Mouse (Mus musculus) liver, embryonic 14.5 days (tissue): ENCODE data around the gene Ntn3. TPM values are rescaled to one million over a fixed set of nuclear protein-coding genes. Genes with fewer than 3 reads are reported as not detected.

Experiments
- ATAC-seq: fragments of 200-750 bp; cut with Nextera tagmentation; 2 replicates; pipeline ENCODE4 v1.8.0; 2017; ENCODE audit warnings: moderate number of reproducible peaks, mild to moderate bottlenecking, moderate library complexity; ENCODE audit not compliant: insufficient read depth
- DNase-seq, 3 experiments: peaks; one replicate each; pipeline ENCODE4 v3.0.0-alpha.2; 2012 to 2013; ENCODE audit warnings: low read depth in 3 of 3, low spot score in 3 of 3
- H3K27ac ChIP-seq: fragments of 300-500 bp; sonication (generic); 2 replicates; pipeline ENCODE4 v1.5.1; 2014; ENCODE audit warnings: moderate library complexity, mild to moderate bottlenecking, control low read depth, inconsistent platforms
- H3K27me3 ChIP-seq: fragments of 300-500 bp; sonication (generic); 2 replicates; pipeline ENCODE4 v1.6.1; 2014; ENCODE audit warnings: mild to moderate bottlenecking, low read length, moderate library complexity; ENCODE audit not compliant: control insufficient read depth, insufficient read depth
- H3K36me3 ChIP-seq: fragments of 300-500 bp; sonication (generic); replicated peaks from 2 replicates; pipeline ENCODE4 v1.6.1; 2014; ENCODE audit warnings: low read depth; ENCODE audit not compliant: control insufficient read depth, insufficient read depth
- H3K4me1 ChIP-seq, 2 experiments: fragments of 200-500 bp in 1 of 2; fragments of 300-500 bp in 1 of 2; sonication (generic) in 1 of 2; replicated peaks; 2 replicates each; pipeline ENCODE4 v1.6.1; 2012 to 2014; ENCODE audit warnings: antibody characterized with exemption in 1 of 2, inconsistent platforms in 1 of 2, low read length in 1 of 2; ENCODE audit not compliant: control insufficient read depth in 2 of 2, insufficient read depth in 2 of 2
- H3K4me2 ChIP-seq: fragments of 300-500 bp; sonication (generic); 2 replicates; pipeline ENCODE4 v1.6.1; 2014; ENCODE audit warnings: low read depth, mild to moderate bottlenecking, control low read depth, moderate library complexity
- H3K4me3 ChIP-seq, 2 experiments: fragments of 200-500 bp in 1 of 2; fragments of 300-500 bp in 1 of 2; sonication (generic) in 1 of 2; 2 replicates each; pipeline ENCODE4 v1.5.1; 2012 to 2014; ENCODE audit warnings: low read depth in 2 of 2, low read length in 2 of 2, mild to moderate bottlenecking in 2 of 2, control low read depth in 1 of 2, inconsistent platforms in 1 of 2, moderate library complexity in 1 of 2; ENCODE audit not compliant: insufficient read depth in 1 of 2
- H3K9ac ChIP-seq: fragments of 300-500 bp; sonication (generic); replicated peaks from 2 replicates; pipeline ENCODE4 v1.6.1; 2014; ENCODE audit warnings: mild to moderate bottlenecking, control low read depth, moderate library complexity
- H3K9me3 ChIP-seq: fragments of 300-500 bp; sonication (generic); 2 replicates; pipeline ENCODE4 v1.6.1; 2016; ENCODE audit warnings: low read length, mixed read lengths; ENCODE audit not compliant: control insufficient read depth
- CTCF ChIP-seq: IDR thresholded peaks from 2 replicates; pipeline ENCODE4 v1.5.1; 2016; ENCODE audit warnings: antibody characterized with exemption, low read depth, control low read depth
- EP300 ChIP-seq: IDR thresholded peaks from 2 replicates; pipeline ENCODE4 v1.6.1; 2016; ENCODE audit warnings: antibody characterized with exemption, low read depth
- WGBS: fragments of 180-500 bp; shearing (Covaris S2); extraction: QIAGEN DNeasy Blood & Tissue Kit; methylation state at CpG from one replicate; pipeline ENCODE4 v1.1.7; 2014; ENCODE audit not compliant: insufficient replicate concordance; 5-methylcytosine and 5-hydroxymethylcytosine counted together
- polyA plus RNA-seq, 2 experiments: library from polyadenylated mRNA; depleted of rRNA in 1 of 2; stranded (reverse) in 1 of 2; unstranded in 1 of 2; fragments of >200 nt; fragmentation: Nextera tagmentation in 1 of 2; extraction: Ambion mirVana in 1 of 2; gene quantifications; 2 replicates each; pipeline versions ENCODE4 v1.2.1 to v1.2.3; 2012 to 2014

The Ntn3 gene
- polyA plus RNA-seq, 2 experiments: 0.59 to 0.69 TPM

DNA sequence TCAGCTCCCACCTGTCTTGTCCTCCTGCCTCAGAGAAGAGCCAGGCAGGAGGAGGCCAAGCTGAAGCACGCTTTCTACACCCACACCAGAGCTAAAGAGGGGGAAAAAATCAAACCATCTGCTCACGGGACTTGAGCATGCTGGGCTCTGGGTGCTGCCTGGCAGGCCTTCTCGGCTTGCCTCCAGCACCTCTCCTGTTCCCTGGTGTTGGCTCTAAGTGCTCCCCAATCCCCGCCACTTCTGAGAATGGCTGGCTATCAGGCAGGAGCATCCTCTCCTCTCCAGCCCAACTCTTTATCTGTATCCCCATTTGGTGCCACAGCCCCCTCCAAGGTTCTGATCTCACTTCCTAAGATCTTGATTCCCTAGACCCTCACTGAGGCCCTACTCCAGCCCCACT is 10.1 kb downstream of the Ntn3 start:
- Histone ChIP-seq H3K4me3 (no peak overlapping the region), H3K36me3 (no peaks in the 10 kb centered on the region; the same call in 1 of the 2 replicates), H3K27ac (peak overlapping the region; percentile 36), H3K9ac (peak overlapping the region; percentile 4; the same call in 1 of the 2 replicates), H3K27me3 (no peaks in the 10 kb centered on the region), H3K9me3 (no peaks in the 10 kb centered on the region), H3K4me1 (peaks cover 81 to 87% of the 10 kb centered on the region in 2 experiments), H3K4me2 (peak overlapping the region; percentile 39)
- TF ChIP-seq CTCF (no peak), EP300 (peak; percentile 71)
- WGBS: 15% methylated on average over 4 of the region's 4 CpGs
- DNase-seq (peak; percentile 65 to 71 (median 70)), ATAC-seq (peak; percentile 52; the same call in 1 of the 2 replicates)

DNA sequence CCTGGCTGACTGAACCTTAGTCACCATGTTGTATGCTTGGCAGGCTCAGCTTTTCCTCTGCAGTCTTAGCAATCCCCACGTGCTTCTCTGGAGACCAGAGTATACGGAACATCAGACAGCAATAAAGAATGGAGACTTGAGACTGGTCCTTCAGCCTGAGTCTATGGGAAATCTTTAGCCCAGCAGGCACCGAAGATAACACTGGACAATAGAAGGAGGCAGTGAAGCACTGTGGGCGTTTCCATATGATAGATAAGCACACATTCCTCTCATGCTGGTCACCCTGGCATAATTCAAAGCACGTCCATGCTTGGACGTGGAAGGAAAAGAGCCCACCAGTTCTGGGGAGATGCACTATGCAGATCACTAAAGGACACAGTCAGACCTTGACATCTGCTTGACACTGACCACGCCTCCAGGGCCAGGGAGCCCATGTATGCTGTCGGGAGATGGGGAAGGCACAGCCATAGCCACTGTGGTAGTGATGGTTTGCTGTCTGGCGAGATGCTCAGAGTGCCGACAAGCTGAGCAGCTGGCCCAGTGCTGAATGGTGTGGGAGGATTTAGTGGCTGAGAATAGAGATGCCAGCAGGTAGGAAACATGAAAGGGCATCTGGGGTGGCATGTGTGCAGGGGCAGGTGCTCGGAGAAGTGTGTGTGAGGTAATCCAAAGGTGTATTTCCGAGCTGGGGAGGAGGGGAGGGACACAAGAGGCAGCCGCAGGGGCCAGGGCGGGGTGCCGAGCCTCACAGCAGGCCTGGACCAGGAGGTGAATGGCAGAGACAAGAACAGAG is 12.1 kb downstream of the Ntn3 start:
- Histone ChIP-seq H3K9ac (no peak overlapping the region; the same call in none of the 2 replicates), H3K27ac (peak overlapping the region; percentile 13; the same call in 1 of the 2 replicates), H3K36me3 (no peaks in the 10 kb centered on the region; the same call in 1 of the 2 replicates), H3K4me3 (0 out of 4 replicates have a peak overlapping the region, but pooled peaks of 1 of the 2 experiments have one; percentile 5), H3K9me3 (no peaks in the 10 kb centered on the region), H3K27me3 (no peaks in the 10 kb centered on the region), H3K4me1 (peaks cover 75 to 87% of the 10 kb centered on the region in 2 experiments), H3K4me2 (peak overlapping the region; percentile 29; the same call in 1 of the 2 replicates)
- WGBS: 44% methylated on average over 15 of the region's 15 CpGs
- ATAC-seq: peak; percentile 35
- peak; percentile 32; the same call in 1 of the 2 replicates for TF ChIP-seq EP300
- no peak for TF ChIP-seq CTCF
- peak; percentile 58 to 60 (median 59) for DNase-seq

DNA sequence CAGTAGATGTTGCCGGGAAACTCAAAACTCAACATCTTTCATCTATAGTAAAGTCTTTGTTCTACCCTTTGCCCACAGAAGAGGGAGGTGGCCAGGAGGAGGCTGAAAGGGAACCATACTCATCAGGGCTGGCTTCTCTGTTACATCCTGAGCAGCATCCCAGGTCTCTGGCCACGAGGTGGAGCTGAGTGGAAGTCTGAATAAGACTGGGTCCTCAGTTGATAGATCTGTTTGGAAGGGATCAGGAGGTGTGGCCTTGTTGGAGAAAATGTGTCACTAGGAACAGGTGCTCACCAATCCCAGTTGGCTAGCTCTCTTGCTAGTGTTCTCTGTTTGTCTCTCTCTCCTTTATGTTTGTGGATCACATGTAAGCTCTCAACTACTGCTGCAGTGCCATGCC is 14.0 kb downstream of the Ntn3 start:
- TF ChIP-seq EP300 (no peak), CTCF (no peak)
- Histone ChIP-seq H3K27me3 (no peaks in the 10 kb centered on the region), H3K4me3 (no peak overlapping the region), H3K36me3 (no peaks in the 10 kb centered on the region), H3K9ac (no peak overlapping the region), H3K4me1 (peaks cover 58 to 72% of the 10 kb centered on the region in 2 experiments), H3K27ac (no peak overlapping the region), H3K4me2 (no peak overlapping the region), H3K9me3 (no peaks in the 10 kb centered on the region)
- 75% methylated on average over 2 of the region's 2 CpGs for WGBS
- no peak for ATAC-seq
- no peak for DNase-seq

DNA sequence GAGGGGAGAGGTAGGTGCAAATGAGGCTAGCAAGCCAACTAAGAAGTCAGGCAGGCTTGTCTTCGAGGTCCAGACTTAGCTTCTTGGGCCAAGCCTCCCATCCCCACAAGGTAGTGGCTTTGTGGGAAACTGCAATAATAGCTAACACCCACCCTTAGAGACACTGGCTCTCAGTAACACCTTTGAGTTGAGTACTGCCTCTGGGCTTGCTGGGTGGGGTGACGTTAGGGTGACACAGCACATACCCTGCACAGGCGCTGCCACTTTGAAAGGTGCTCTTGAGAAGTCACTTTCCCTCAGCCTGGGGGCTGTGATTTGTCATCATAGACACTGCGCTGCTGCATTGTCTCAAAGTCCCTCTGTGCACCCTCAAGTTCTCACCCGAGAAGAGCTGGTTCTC is 15.6 kb downstream of the Ntn3 start:
- WGBS: 66% methylated on average over 5 of the region's 5 CpGs
- DNase-seq (no peak), ATAC-seq (peak; percentile 67)
- Histone ChIP-seq H3K27me3 (no peaks in the 10 kb centered on the region), H3K27ac (peak overlapping the region; percentile 56), H3K36me3 (peaks cover 5% of the 10 kb centered on the region), H3K9ac (peak overlapping the region; percentile 36; the same call in 1 of the 2 replicates), H3K4me1 (peaks cover 44 to 56% of the 10 kb centered on the region in 2 experiments), H3K4me2 (peak overlapping the region; percentile 35), H3K4me3 (no peak overlapping the region), H3K9me3 (no peaks in the 10 kb centered on the region)
- no peak for TF ChIP-seq CTCF
- no peak for TF ChIP-seq EP300

DNA sequence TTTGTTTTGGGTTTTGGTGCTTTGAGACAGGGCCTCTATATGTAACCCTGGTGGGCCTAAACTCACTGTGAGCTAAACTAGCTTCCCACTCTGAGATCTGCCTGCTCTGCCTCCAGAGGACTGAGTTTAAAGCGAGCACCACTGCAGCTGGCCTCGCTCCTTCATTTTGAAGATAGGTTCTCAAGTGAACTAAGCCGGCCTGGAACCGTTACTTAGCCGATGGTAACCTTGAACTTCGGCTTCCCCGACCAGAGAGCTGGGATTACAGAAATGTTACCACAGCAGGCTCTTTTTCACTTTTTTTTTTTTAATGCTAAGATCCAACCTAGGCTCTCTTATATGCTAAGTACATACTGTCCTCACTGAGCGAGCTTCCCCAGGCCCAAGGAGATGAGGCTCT is 16.1 kb downstream of the Ntn3 start:
- H3K4me1 ChIP-seq: peaks cover 39 to 51% of the 10 kb centered on the region in 2 experiments
- H3K4me3 ChIP-seq: no peak overlapping the region
- H3K9ac ChIP-seq: peak overlapping the region; percentile 36; the same call in 1 of the 2 replicates
- H3K4me2 ChIP-seq: peak overlapping the region; percentile 35
- peaks cover 8% of the 10 kb centered on the region for H3K36me3 ChIP-seq
- H3K9me3 ChIP-seq: no peaks in the 10 kb centered on the region
- TF ChIP-seq EP300 (no peak), CTCF (no peak)
- H3K27me3 ChIP-seq: no peaks in the 10 kb centered on the region
- 81% methylated on average over 8 of the region's 8 CpGs for WGBS
- DNase-seq (no peak), ATAC-seq (no peak)
- peak overlapping the region; percentile 56 for H3K27ac ChIP-seq
